Mouse (Mus musculus) cerebellum, adult 2 months (tissue): Measurements from ENCODE around the gene Chst8. TPM values are rescaled to one million over a fixed set of nuclear protein-coding genes. Genes with fewer than 3 reads are reported as not detected.
A peak's percentile ranks its signal among the peaks of the same experiment; 100 is the strongest.

Source experiments
- DNase-seq, 2 experiments: peaks; one replicate each; pipeline ENCODE4 v3.0.0; 2021
- H3K27ac ChIP-seq: fragments of 200-500 bp; 2 replicates; pipeline ENCODE4 v1.5.1; 2012; ENCODE audit warnings: low read length, control low read depth, inconsistent platforms; ENCODE audit not compliant: insufficient read depth
- H3K27me3 ChIP-seq: fragments of 200-500 bp; 2 replicates; pipeline ENCODE4 v1.6.1; 2012; ENCODE audit warnings: inconsistent platforms, mild to moderate bottlenecking, low read length, moderate library complexity; ENCODE audit not compliant: control insufficient read depth, insufficient read depth
- H3K4me1 ChIP-seq: fragments of 200-500 bp; 2 replicates; pipeline ENCODE4 v1.6.1; 2011; ENCODE audit warnings: low read length; ENCODE audit not compliant: control insufficient read depth, insufficient read depth
- H3K4me3 ChIP-seq: fragments of 200-500 bp; replicated peaks from 2 replicates; pipeline ENCODE3; 2011; ENCODE audit warnings: mild to moderate bottlenecking, low read depth, low read length, control low read depth; ENCODE audit not compliant: insufficient read depth
- CTCF ChIP-seq: fragments of 200-500 bp; IDR thresholded peaks from 2 replicates; pipeline ENCODE4 v1.5.1; 2011; ENCODE audit warnings: low read depth, mild to moderate bottlenecking, control low read depth, low read length, moderate library complexity, borderline replicate concordance; ENCODE audit not compliant: insufficient read depth
- POLR2A ChIP-seq: fragments of 200-500 bp; IDR thresholded peaks from 2 replicates; pipeline ENCODE4 v1.6.1; 2011; ENCODE audit warnings: low read length, control low read depth, borderline replicate concordance; ENCODE audit not compliant: insufficient read depth
- WGBS: fragments of 180-500 bp; shearing (Covaris S2); methylation state at CpG from one replicate; pipeline ENCODE4 v1.1.7; 2018; 5-methylcytosine and 5-hydroxymethylcytosine counted together
- polyA plus RNA-seq: library from polyadenylated mRNA; depleted of rRNA; stranded (reverse); fragments of >200 nt; gene quantifications from 2 replicates; pipeline ENCODE4 v1.2.3, GENCODE M21; 2012

Chst8 gene
- polyA plus RNA-seq, 1 experiment: 30.1 TPM

DNA sequence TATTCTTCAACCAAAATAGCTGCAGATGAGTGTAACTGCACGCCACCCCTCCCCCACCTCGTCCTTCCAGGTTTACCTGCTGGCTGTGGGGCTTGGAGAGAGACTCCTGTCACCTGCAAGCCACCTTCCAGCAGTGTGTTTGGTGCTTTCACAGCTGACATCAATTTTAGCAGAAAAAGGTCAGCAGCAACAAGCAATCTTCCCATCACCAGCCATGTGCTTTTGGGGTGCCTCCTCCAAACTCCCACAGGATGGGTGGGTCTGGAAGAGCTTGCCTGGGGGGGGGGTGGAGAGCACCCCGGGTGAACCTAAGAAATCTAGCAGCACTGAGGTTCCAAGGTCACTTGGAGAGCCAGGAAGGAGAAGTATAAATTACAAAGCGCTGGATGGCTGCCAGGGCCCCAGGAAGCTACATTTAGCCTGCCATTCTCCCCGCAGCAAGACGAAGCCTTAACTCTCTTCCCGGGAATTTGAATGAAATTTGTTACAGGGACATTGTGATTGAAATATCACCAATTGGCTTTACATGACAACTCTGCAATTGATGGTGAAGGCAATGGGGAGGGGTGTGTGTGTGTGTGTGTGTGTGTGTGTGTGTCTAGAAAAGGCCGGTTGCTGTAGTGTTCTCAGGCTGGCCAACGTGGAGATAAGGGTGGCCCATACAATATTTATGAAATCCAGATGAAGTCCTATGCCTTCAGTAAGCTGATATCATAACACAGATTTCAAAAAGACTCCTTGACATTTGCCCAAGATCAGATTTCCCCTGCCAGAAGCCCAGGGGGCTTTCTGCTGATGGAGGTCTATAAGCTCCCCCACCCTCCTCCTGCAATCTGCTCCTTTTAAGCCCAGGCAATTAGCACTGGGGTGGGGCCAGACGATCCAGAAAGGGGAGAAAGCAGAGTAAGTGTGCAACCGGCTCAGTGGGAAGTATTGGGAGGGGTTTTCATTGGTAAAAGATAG is 13.8 kb downstream of the Chst8 start:
- H3K27ac ChIP-seq: no peak overlapping the region
- no peak for DNase-seq
- TF ChIP-seq CTCF (no peak), POLR2A (no peak)
- WGBS: 19% methylated on average over 11 of the region's 11 CpGs
- no peaks in the 10 kb centered on the region for H3K4me1 ChIP-seq
- H3K27me3 ChIP-seq: no peaks in the 10 kb centered on the region; the same call in 1 of the 2 replicates
- H3K4me3 ChIP-seq: no peak overlapping the region

DNA sequence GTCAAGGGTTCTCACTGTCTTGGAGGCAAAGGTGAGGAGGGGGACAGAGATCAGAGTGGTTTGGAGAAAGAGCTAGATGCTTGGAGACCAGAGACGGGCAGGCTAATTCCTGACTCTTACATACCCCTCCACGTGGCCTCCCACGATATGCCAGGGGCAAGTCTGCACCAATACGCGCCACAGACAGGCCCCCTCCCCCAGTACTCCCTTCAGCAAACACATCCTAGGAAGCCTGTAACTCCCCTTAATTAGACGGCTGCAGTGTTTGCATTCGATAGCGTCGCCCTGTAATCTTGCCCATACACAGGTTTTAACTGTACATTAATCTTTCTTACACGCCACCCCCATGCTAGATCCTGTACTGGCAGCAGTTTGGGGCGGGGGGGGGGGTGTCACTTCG is 14.5 kb downstream of the Chst8 start:
- H3K27me3 ChIP-seq: no peaks in the 10 kb centered on the region; the same call in 1 of the 2 replicates
- TF ChIP-seq POLR2A (no peak), CTCF (no peak)
- H3K4me3 ChIP-seq: no peak overlapping the region
- no peak overlapping the region for H3K27ac ChIP-seq
- 17% methylated on average over 12 of the region's 12 CpGs for WGBS
- H3K4me1 ChIP-seq: no peaks in the 10 kb centered on the region
- DNase-seq: no peak

DNA sequence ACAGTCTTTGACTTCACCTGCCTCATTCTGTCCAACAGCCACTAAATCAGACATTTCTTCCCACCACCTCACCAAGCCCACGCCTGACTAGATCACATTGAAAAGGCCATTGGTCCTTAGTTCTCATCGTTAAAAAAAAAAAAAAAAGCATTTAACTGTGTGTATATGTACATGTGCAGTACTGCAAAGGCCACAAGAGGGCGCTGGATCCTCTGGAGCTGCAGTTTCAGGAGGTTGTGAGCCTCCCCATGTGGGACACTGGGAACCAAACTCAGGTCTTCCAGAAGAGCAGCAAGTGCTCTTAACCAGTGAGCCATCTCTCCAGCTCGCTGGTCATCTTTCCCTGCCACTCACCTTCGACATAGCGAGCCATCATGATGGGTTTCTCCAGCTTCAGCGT is 22.1 kb downstream of the Chst8 start:
- 78% methylated on average over 7 of the region's 7 CpGs for WGBS
- no peak for TF ChIP-seq CTCF
- no peak for TF ChIP-seq POLR2A
- no peaks in the 10 kb centered on the region for H3K4me1 ChIP-seq

DNA sequence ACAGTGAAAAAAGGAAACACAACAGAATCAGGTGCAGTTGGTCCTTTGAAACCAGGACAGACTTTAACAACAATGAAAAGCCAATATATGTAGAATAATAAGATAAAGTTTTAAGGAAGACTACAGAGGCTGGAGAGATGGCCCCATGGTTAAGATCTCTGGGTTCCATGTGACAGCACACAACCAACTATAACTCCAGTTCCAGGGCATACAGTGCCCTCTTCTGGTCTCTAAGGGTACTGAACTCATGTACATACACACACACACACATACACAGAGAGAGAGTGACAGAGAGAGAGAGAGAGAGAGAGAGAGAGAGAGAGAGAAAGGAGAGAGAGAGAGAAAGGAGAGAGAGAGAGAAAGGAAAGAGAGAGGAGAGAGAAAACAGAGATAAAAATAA is 25.3 kb downstream of the Chst8 start:
- TF ChIP-seq POLR2A: no peak
- TF ChIP-seq CTCF: no peak
- Histone ChIP-seq H3K4me1 (no peaks in the 10 kb centered on the region), H3K4me3 (no peak overlapping the region), H3K27ac (no peak overlapping the region), H3K27me3 (no peaks in the 10 kb centered on the region)
- DNase-seq: no peak

More for the DNA sequence above, 22.1 kb downstream of the Chst8 start:
- no peak overlapping the region for H3K4me3 ChIP-seq
- no peak for DNase-seq
- H3K27me3 ChIP-seq: no peaks in the 10 kb centered on the region
- H3K27ac ChIP-seq: no peak overlapping the region

DNA sequence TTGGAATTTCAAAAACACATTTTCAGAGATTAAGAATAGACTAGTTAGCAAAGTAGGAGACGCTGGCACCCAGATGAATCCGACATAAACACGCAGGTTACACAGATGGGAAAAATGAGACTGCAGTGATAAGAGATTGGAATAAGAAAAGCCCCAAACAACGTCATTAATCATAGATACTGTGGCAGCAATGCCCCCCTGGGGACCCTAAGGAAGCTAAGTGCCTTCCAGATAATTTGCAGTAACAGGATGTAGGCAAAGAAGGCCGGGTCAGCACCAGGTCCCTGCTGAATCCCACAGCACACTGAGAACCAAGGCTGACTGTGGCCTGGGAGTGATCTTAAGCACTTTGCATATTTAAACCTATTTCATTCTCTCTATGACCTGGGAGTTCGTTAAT is 27.5 kb downstream of the Chst8 start:
- H3K4me3 ChIP-seq: no peak overlapping the region
- no peaks in the 10 kb centered on the region; the same call in 1 of the 2 replicates for H3K27me3 ChIP-seq
- no peak overlapping the region for H3K27ac ChIP-seq
- DNase-seq: no peak
- WGBS: 79% methylated on average over 6 of the region's 6 CpGs
- no peaks in the 10 kb centered on the region for H3K4me1 ChIP-seq
- TF ChIP-seq POLR2A (no peak), CTCF (no peak)

DNA sequence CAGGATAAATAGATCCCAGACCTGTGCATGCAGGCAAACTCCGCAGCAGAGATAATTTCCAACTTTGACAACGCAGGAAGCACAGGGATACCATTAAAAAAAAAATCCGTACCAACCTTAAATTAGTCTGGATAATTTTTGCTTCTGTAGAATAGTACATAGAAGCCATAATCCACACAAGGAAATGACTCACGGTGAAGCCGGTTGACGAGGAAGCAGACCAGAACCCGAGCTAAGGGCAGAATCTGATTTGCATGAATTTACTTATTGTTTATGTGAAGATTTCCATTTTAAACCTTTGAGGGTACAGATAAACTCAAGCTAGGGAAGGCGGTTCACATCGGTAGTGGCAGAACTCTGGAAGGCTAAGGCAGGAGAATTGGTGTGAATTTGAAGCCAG is 28.0 kb downstream of the Chst8 start:
- no peaks in the 10 kb centered on the region for H3K4me1 ChIP-seq
- TF ChIP-seq POLR2A (no peak), CTCF (no peak)
- WGBS: 82% methylated on average over 9 of the region's 9 CpGs
- H3K27me3 ChIP-seq: no peaks in the 10 kb centered on the region; the same call in 1 of the 2 replicates
- DNase-seq: no peak
- H3K27ac ChIP-seq: no peak overlapping the region
- H3K4me3 ChIP-seq: no peak overlapping the region

DNA sequence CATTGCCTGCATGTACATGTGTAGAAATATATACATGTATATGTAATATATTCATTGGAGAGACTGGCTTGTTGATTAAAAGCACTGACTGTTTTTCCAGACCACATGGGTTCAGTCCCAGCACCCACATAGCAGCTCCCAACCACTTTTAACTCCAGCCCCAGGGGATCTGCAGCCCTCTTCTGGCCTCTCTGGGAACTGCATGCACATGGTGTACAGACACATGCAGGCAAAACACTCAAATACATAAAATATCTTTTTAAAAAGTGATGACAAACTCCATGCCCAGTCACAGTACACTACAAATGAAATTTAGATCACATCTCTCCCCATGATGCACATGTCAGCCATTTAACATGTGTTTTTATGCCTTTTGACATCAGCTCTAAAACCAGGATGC is 30.5 kb downstream of the Chst8 start:
- no peak overlapping the region for H3K4me3 ChIP-seq
- no peak overlapping the region for H3K27ac ChIP-seq
- DNase-seq: no peak
- no peak for TF ChIP-seq CTCF
- TF ChIP-seq POLR2A: no peak
- H3K4me1 ChIP-seq: no peaks in the 10 kb centered on the region
- no peaks in the 10 kb centered on the region; the same call in 1 of the 2 replicates for H3K27me3 ChIP-seq

DNA sequence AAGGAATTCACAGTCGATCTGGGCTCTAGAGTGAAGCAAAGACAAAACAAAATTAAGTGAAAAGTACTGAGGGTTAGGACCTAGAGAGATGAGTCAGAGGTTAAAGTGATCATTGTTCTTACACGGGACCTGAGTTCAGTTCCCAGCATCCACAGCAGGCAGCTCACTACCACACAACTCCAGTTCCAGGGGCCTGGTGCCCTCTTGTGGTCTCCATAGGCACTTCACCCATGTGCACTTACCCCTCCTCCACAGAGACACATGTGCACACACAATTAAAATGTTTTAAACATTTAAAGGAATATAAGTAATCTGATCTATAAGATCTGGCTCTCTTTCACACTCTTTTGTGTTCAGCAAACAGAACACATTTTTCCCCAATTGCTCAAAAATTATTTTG is 31.3 kb downstream of the Chst8 start:
- no peak overlapping the region for H3K4me3 ChIP-seq
- no peak overlapping the region for H3K27ac ChIP-seq
- no peak for DNase-seq
- no peaks in the 10 kb centered on the region for H3K4me1 ChIP-seq
- H3K27me3 ChIP-seq: no peaks in the 10 kb centered on the region; the same call in 1 of the 2 replicates
- WGBS: 92% methylated on average over 2 of the region's 2 CpGs
- TF ChIP-seq POLR2A: no peak
- TF ChIP-seq CTCF: 0 out of 2 replicates have a peak, but pooled peaks have one; percentile 12
